Mouse (Mus musculus): ENCODE measurements at regions not wholly inside any gene's neighbourhood (a gene's known extent, or its start where the extent isn't known, plus 50 kb on each side); places are given as distances from the start of the nearest gene placed in this dataset.

DNA sequence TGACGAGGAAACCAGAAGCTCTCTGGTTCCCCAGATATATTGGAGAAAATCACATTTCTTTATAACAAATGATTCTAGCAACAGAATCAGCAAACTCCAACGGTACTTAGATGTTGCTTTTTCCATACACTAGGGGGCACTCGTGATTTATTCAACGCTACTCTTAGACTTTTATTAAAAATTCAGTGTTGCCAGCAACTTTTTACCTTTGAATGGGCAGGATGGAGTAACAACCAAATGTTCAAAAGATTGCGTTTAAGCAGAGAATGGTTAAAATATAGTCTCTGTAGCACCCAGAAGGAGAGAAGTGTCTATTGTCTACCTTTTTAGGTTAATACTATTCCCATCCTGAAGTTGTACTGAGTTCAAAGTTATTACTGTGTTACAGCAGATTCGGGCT is 715.4 kb upstream of the Cblb start:
- DNase-seq: no peak
- intact Hi-C loops (cut with DNase I): loop anchor here (5.0 kb wide), 2 partner anchors 872 to 1137 kb away; partner anchors contain the start of gene Alcam

- no peak for DNase-seq
- intact Hi-C loops (cut with DNase I): no loop called here
Measured at GRCm38 (mm10) chr16:51332262-51332661, 698.8 kb upstream of the Cblb start.

DNA sequence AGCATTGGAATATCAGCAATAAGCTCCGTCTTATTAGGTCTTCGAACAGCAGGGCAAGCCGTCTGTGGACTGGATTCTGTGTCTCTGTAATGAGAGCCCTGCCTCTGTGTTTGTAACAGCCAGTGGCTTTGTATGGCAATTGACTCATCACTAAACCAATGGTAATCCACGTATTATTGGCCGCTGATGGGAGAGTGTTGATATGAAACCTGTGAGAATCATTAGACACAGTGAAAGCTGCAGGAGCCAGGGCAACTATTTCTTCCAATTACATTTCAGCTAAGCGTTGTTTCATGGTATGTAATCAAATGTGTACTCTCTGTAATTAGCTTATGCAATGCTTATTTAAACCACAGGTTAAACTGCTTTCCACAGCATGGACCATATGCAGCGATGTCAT is 696.1 kb upstream of the Cblb start:
- DNase-seq: no peak
- intact Hi-C loops (cut with DNase I): no loop called here

DNA sequence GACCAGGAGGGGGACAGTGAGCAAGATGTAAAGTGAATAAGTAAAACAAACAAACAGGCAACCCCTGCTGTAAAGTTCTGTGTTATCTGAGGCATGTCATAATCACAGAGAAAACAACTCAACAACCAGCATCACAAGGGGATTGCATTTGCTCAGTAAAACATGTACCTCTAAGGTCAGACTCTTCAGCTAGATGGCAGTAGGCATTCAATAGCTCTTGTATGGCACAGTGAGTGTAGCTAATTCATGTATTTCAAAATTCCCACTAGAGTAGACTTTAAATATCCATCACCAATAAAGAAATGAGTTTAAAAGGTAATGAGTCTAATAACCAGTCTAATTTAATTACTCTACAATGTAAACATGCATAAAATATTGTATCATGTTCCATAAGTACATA is 683.9 kb upstream of the Cblb start:
- DNase-seq: no peak
- intact Hi-C loops (cut with DNase I): no loop called here

GRCm38 (mm10) chr16:51352151-51352550 is 678.9 kb upstream of the Cblb start:
- DNase-seq: peak; percentile 56

DNA sequence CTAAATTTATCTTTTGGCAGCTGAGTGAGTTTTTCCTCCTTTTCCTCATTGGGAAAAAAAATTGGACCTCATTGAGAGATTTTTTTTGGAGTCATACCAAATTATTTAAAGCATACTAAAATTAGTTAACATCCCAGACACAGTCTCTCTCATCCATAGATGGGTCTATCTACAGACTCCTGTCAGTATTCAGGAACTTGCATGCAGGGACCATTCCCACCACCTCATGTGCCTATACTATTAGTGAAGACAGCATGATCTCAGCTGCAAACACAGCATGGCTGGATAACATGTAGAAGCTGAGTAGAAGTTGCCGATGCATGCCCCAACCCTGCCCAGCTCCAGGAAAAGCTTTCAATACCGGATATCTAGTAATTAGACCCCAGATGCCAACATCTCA is 677.2 kb upstream of the Cblb start:
- no peak for DNase-seq
- intact Hi-C loops (cut with DNase I): no loop called here

More at GRCm38 (mm10) chr16:51352151-51352550, 678.9 kb upstream of the Cblb start:
- intact Hi-C loops (cut with DNase I): no loop called here

DNA sequence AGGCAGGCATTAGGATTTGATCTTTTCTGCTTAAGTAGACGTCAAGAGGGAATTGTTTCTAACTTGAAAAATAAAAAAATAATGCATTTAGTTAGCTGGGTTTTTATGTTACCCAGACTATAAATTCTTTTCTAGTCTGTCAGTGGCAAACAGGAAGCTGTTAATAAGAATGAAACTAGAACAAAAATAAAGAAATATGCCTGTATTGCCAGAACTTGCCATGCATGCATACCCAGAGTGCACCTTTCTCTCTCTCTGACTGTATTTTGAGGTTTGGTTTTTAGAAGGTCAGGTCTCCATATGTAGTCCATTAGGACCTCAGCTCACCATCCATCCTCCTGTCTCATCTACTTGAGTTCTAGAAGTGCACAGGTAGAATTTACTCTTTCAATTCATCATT is 661.0 kb upstream of the Cblb start:
- intact Hi-C loops (cut with DNase I): no loop called here

DNA sequence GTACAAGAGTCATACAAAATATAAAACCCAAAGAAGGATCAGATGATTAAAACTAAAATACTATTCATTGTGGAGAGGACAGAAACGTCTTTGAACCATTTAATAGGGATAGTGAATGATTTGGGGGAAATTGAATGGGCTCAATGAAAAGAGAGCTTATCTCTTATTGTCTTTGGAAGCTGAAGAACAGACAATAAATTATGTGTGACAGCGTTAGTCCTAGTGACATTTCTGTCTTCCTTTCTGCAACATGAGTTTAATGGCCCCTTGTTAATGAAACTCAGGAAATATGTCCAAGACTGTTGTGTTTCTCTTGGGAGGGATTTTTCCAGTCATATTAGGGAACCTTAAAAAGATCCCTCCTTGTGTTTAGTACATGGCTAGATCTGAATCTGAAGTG is 644.6 kb upstream of the Cblb start:
- intact Hi-C loops (cut with DNase I): no loop called here
- no peak for DNase-seq

More for the DNA sequence above, 661.0 kb upstream of the Cblb start:
- no peak for DNase-seq

GRCm38 (mm10) chr16:51387498-51387897 is 643.5 kb upstream of the Cblb start:
- DNase-seq: no peak
- intact Hi-C loops (cut with DNase I): no loop called here

- intact Hi-C loops (cut with DNase I): no loop called here
- no peak for DNase-seq
Measured at GRCm38 (mm10) chr16:51393871-51394270, 637.2 kb upstream of the Cblb start.
